ENCODE assay signal across 8 mouse cellular contexts in genomic region chr8:87715731-87716682, GRCm38 (mm10).
DNase-seq lines count a peak whose midpoint lies in the region; ATAC-seq and TF ChIP-seq lines count a peak whose summit lies in the region.

No protein-coding gene starts in this region.

- H3K27me3 ChIP-seq in ES-Bruce4 (ENCODE audit: control insufficient read depth, insufficient read depth, low read length, poor library complexity, severe bottlenecking), result no peaks in the 10 kb centered on the region
- H3K27me3 ChIP-seq in forebrain, embryonic 13.5 days, result no peaks in the 10 kb centered on the region

- intact Hi-C loops in heart, postnatal 10 days (cut with DNase I), result loop anchor here (1.0 to 5.0 kb wide), 3 partner anchors 37 to 307 kb away; no protein-coding TSS in a partner anchor

- H3K9ac ChIP-seq in ES-Bruce4 (ENCODE audit: low read depth, poor library complexity, severe bottlenecking), result peak overlapping the region; percentile 46
- H3K9ac ChIP-seq in forebrain, embryonic 13.5 days, result peak overlapping the region; percentile 28; the same call in 1 of the 2 replicates

- peaks cover 4% of the 10 kb centered on the region for H3K4me1 ChIP-seq in ES-Bruce4 (ENCODE audit: control insufficient read depth, insufficient read depth, low read length)
- H3K4me1 ChIP-seq in forebrain, embryonic 13.5 days, result peaks cover 88% of the 10 kb centered on the region
- no peaks in the 10 kb centered on the region for H3K4me1 ChIP-seq in lung, adult 2 months (ENCODE audit: control insufficient read depth, insufficient read depth, low read length)

- no peaks in the 10 kb centered on the region for H3K9me3 ChIP-seq in ES-Bruce4 (replicated peaks; ENCODE audit: control insufficient read depth, insufficient read depth, low read length, poor library complexity, severe bottlenecking)
- H3K9me3 ChIP-seq in forebrain, embryonic 13.5 days (replicated peaks), result no peaks in the 10 kb centered on the region

- peak overlapping the region; percentile 26; the same call in 1 of the 2 replicates for H3K27ac ChIP-seq in ES-Bruce4 (ENCODE audit: insufficient read depth, low read length)
- H3K27ac ChIP-seq in forebrain, embryonic 13.5 days, result peak overlapping the region; percentile 83

- no peak overlapping the region for H3K4me3 ChIP-seq in ES-Bruce4 (ENCODE audit: low read depth, low read length)
- H3K4me3 ChIP-seq in forebrain, embryonic 13.5 days, result peak overlapping the region; percentile 4; the same call in 1 of the 2 replicates
- no peak overlapping the region for H3K4me3 ChIP-seq in lung, adult 2 months (replicated peaks; ENCODE audit: extremely low read depth, low read depth, low read length)

- peak overlapping the region; percentile 53 for H3K4me2 ChIP-seq in forebrain, embryonic 13.5 days

- peak; percentile 66 for ATAC-seq in forebrain, embryonic 13.5 days

- TF ChIP-seq EP300 in ES-Bruce4 (IDR thresholded peaks at IDR 0.05; ENCODE audit: insufficient read depth, low read depth, low read length), result peak; percentile 53; the same call in 1 of the 2 replicates

- peak; percentile 70 for TF ChIP-seq CTCF in ES-Bruce4 (IDR thresholded peaks at IDR 0.05; ENCODE audit: low read depth, low read length)
- TF ChIP-seq CTCF in lung, adult 2 months (IDR thresholded peaks at IDR 0.05; ENCODE audit: insufficient read depth, low read length), result peak; percentile 82

- peak; percentile 7 for DNase-seq in c-Kit-positive CD71-positive TER-119-negative erythroid progenitor cells, embryonic 14.5 days (ENCODE audit: low read depth)
- DNase-seq in heart, postnatal 10 days, result peak; percentile 81 to 87
- peak; percentile 79 for DNase-seq in layer of hippocampus, adult 11-12 months (ENCODE audit: low spot score)
- peak; percentile 61 for DNase-seq in lung, adult 2 months
- peak; percentile 82 for DNase-seq in ovary, postnatal 14 days (ENCODE audit: low spot score)
- DNase-seq in thymus, postnatal 36 days, result peak; percentile 38 to 52

- TF ChIP-seq POLR2A in ES-Bruce4 (IDR thresholded peaks at IDR 0.05; ENCODE audit: insufficient read depth, low read length), result no peak
- no peak for TF ChIP-seq POLR2A in lung, adult 2 months (IDR thresholded peaks at IDR 0.05; ENCODE audit: borderline replicate concordance, extremely low read depth, low read depth, low read length)

- WGBS in forebrain, embryonic 13.5 days, result 5% methylated on average over 24 of the region's 24 CpGs
- 40% methylated on average over 24 of the region's 24 CpGs for WGBS in lung, adult 2 months

- no peaks in the 10 kb centered on the region for H3K36me3 ChIP-seq in ES-Bruce4 (ENCODE audit: control insufficient read depth, insufficient read depth, low read length, poor library complexity, severe bottlenecking)
- H3K36me3 ChIP-seq in forebrain, embryonic 13.5 days (ENCODE audit: poor library complexity, severe bottlenecking), result no peaks in the 10 kb centered on the region

Comparison
In these comparisons a context has a peak if more than half of its experiments do, and no peak if none do; other contexts are left out.
1. DNase-seq: peak in every context shown above with its lines; median percentile 84 in heart, postnatal 10 days; 82 in ovary, postnatal 14 days; 79 in layer of hippocampus, adult 11-12 months; 61 in lung, adult 2 months; 45 in thymus, postnatal 36 days; 7 in c-Kit-positive CD71-positive TER-119-negative erythroid progenitor cells, embryonic 14.5 days.